Mouse (Mus musculus) layer of hippocampus, adult 18-20 months (tissue): ENCODE measurements around the gene Ppp1r12a. TPM values are rescaled to one million over a fixed set of nuclear protein-coding genes. Genes with fewer than 3 reads are reported as not detected.

ENCODE experiments used
- DNase-seq, 2 experiments: peaks; one replicate each; pipeline ENCODE4 v3.0.0; 2022; ENCODE audit warnings: low spot score in 2 of 2
- long read RNA-seq: library from polyadenylated mRNA; stranded (forward); transcript quantifications from one replicate; pipeline ENCODE4 v2.0.0, GENCODE M21; 2021
- total RNA-seq, 2 experiments: library from RNA; stranded (reverse); gene quantifications; 2 replicates each; pipeline ENCODE4 v1.2.3; 2021

Ppp1r12a gene
- 100 to 1,000 TPM; 128 to 134 TPM for total RNA-seq
- long read RNA-seq, partial matches to known transcripts, result 4 of 7 reads
- long read RNA-seq, other reads (novel, unspliced or antisense), result 3 of 7 reads

- DNase-seq, result peak; percentile 92 to 95
Observed at GRCm38 (mm10) chr10:108161261-108162256, at the start of gene Ppp1r12a. Ppp1r12a (plus strand) TSS chr10:108162193.

- DNase-seq, result no peak
Observed at GRCm38 (mm10) chr10:108113361-108114237, 48.4 kb upstream of the Ppp1r12a start.

- DNase-seq, result no peak
Observed at GRCm38 (mm10) chr10:108118200-108119163, 43.5 kb upstream of the Ppp1r12a start.

- DNase-seq, result no peak
Observed at GRCm38 (mm10) chr10:108119416-108119815, 42.6 kb upstream of the Ppp1r12a start.

- no peak for DNase-seq
Observed at GRCm38 (mm10) chr10:108124934-108125599, 36.9 kb upstream of the Ppp1r12a start.

GRCm38 (mm10) chr10:108129167-108129566, 32.8 kb upstream of the Ppp1r12a start:
- DNase-seq, result no peak

- DNase-seq, result no peak
Observed at GRCm38 (mm10) chr10:108131858-108132257, 30.1 kb upstream of the Ppp1r12a start.

- no peak for DNase-seq
Observed at GRCm38 (mm10) chr10:108133253-108133652, 28.7 kb upstream of the Ppp1r12a start.

- DNase-seq, result no peak
Observed at GRCm38 (mm10) chr10:108133745-108134144, 28.2 kb upstream of the Ppp1r12a start.

GRCm38 (mm10) chr10:108138347-108138746, 23.6 kb upstream of the Ppp1r12a start:
- DNase-seq, result no peak

- no peak for DNase-seq
Observed at GRCm38 (mm10) chr10:108139788-108140187, 22.2 kb upstream of the Ppp1r12a start.

- DNase-seq, result no peak
Observed at GRCm38 (mm10) chr10:108140742-108141141, 21.3 kb upstream of the Ppp1r12a start.

GRCm38 (mm10) chr10:108143991-108144525, 17.9 kb upstream of the Ppp1r12a start:
- no peak for DNase-seq

GRCm38 (mm10) chr10:108145701-108146100, 16.3 kb upstream of the Ppp1r12a start:
- DNase-seq, result no peak

GRCm38 (mm10) chr10:108147031-108147430, 15.0 kb upstream of the Ppp1r12a start:
- DNase-seq, result no peak

GRCm38 (mm10) chr10:108153301-108153700, 8.7 kb upstream of the Ppp1r12a start:
- DNase-seq, result no peak

GRCm38 (mm10) chr10:108155042-108155686, 6.8 kb upstream of the Ppp1r12a start:
- no peak for DNase-seq

GRCm38 (mm10) chr10:108155687-108156067, 6.3 kb upstream of the Ppp1r12a start:
- no peak for DNase-seq

- no peak for DNase-seq
Observed at GRCm38 (mm10) chr10:108156128-108156527, 5.9 kb upstream of the Ppp1r12a start.
